Mouse (Mus musculus) hindbrain, embryonic 14.5 days (tissue): Measurements from ENCODE around the gene Olfr13. TPM values are rescaled to one million over a fixed set of nuclear protein-coding genes. Genes with fewer than 3 reads are reported as not detected.
"Not testable (repeated sequence)": the region's sequence is repeated elsewhere in the genome, so short reads cannot be mapped to it uniquely, and the experiment has no call there.

Experiments used
- ATAC-seq: fragments of 200-750 bp; cut with Nextera tagmentation; 2 replicates; pipeline ENCODE4 v1.8.0; 2017; ENCODE audit warnings: moderate number of reproducible peaks, mild to moderate bottlenecking, moderate TSS enrichment, moderate library complexity; ENCODE audit not compliant: low FRiP score
- DNase-seq: peaks from one replicate; pipeline ENCODE4 v3.0.0-alpha.2; 2015; ENCODE audit warnings: low spot score
- H3K27ac ChIP-seq: fragments of 300-500 bp; sonication (generic); 2 replicates; pipeline ENCODE4 v1.5.1; 2014; ENCODE audit warnings: mild to moderate bottlenecking, moderate library complexity
- H3K27me3 ChIP-seq: fragments of 300-500 bp; sonication (generic); 2 replicates; pipeline ENCODE4 v1.6.1; 2014; ENCODE audit warnings: mild to moderate bottlenecking, low read length, mixed read lengths; ENCODE audit not compliant: control insufficient read depth, insufficient read depth
- H3K36me3 ChIP-seq: fragments of 300-500 bp; sonication (generic); replicated peaks from 2 replicates; pipeline ENCODE4 v1.6.1; 2014; ENCODE audit not compliant: control insufficient read depth, insufficient read depth
- H3K4me1 ChIP-seq: fragments of 300-500 bp; sonication (generic); replicated peaks from 2 replicates; pipeline ENCODE4 v1.6.1; 2014; ENCODE audit warnings: antibody characterized with exemption, low read length, mixed read lengths; ENCODE audit not compliant: control insufficient read depth, insufficient read depth
- H3K4me2 ChIP-seq: fragments of 300-500 bp; sonication (generic); replicated peaks from 2 replicates; pipeline ENCODE4 v1.6.1; 2014; ENCODE audit warnings: mild to moderate bottlenecking, moderate library complexity
- H3K4me3 ChIP-seq: fragments of 300-500 bp; sonication (generic); replicated peaks from 2 replicates; pipeline ENCODE4 v1.5.1; 2014; ENCODE audit warnings: mild to moderate bottlenecking, low read length
- H3K9ac ChIP-seq: fragments of 300-500 bp; sonication (generic); 2 replicates; pipeline ENCODE4 v1.6.1; 2014
- H3K9me3 ChIP-seq: fragments of 300-500 bp; sonication (generic); 2 replicates; pipeline ENCODE4 v1.6.1; 2016; ENCODE audit warnings: low read length; ENCODE audit not compliant: control insufficient read depth
- WGBS: fragments of 180-500 bp; shearing (Covaris S2); extraction: QIAGEN DNeasy Blood & Tissue Kit; methylation state at CpG from one replicate; pipeline ENCODE4 v1.1.7; 2014; 5-methylcytosine and 5-hydroxymethylcytosine counted together
- polyA plus RNA-seq: library from polyadenylated mRNA; unstranded; fragments of >200 nt; fragmentation: Nextera tagmentation; extraction: Ambion mirVana; gene quantifications from 2 replicates; pipeline ENCODE4 v1.2.1, GENCODE M21; 2014

The Olfr13 gene
- polyA plus RNA-seq, 1 experiment from 2014 or later = not detected

GRCm38 (mm10) chr6:43198094-43198493, 26.2 kb downstream of the Olfr13 start:
- Histone ChIP-seq H3K4me3 (no peak overlapping the region), H3K27me3 (no peaks in the 10 kb centered on the region), H3K4me1 (no peaks in the 10 kb centered on the region), H3K36me3 (no peaks in the 10 kb centered on the region), H3K4me2 (no peak overlapping the region), H3K9me3 (no peaks in the 10 kb centered on the region), H3K27ac (no peak overlapping the region), H3K9ac (no peak overlapping the region)
- DNase-seq (no peak), ATAC-seq (no peak)
- WGBS = 83% methylated on average over 3 of the region's 3 CpGs

- no peaks in the 10 kb centered on the region for H3K9me3 ChIP-seq
- H3K4me1 ChIP-seq = no peaks in the 10 kb centered on the region
- H3K4me2 ChIP-seq = no peak overlapping the region
- no peaks in the 10 kb centered on the region for H3K36me3 ChIP-seq
- DNase-seq (no peak), ATAC-seq (no peak)
- H3K27ac ChIP-seq = no peak overlapping the region
- H3K27me3 ChIP-seq = no peaks in the 10 kb centered on the region
- H3K9ac ChIP-seq = no peak overlapping the region
- no peak overlapping the region for H3K4me3 ChIP-seq
Measured at GRCm38 (mm10) chr6:43202786-43203185, 30.8 kb downstream of the Olfr13 start.

GRCm38 (mm10) chr6:43205355-43205754, 33.4 kb downstream of the Olfr13 start:
- 26% methylated on average over 2 of the region's 2 CpGs for WGBS
- Histone ChIP-seq H3K27ac (no peak overlapping the region), H3K9me3 (no peaks in the 10 kb centered on the region), H3K27me3 (no peaks in the 10 kb centered on the region), H3K36me3 (no peaks in the 10 kb centered on the region), H3K4me2 (no peak overlapping the region), H3K4me1 (no peaks in the 10 kb centered on the region), H3K4me3 (no peak overlapping the region), H3K9ac (no peak overlapping the region)
- no peak for ATAC-seq
- DNase-seq = no peak

- H3K27me3 ChIP-seq, ATAC-seq, H3K4me1 ChIP-seq, H3K36me3 ChIP-seq, H3K9me3 ChIP-seq, H3K4me3 ChIP-seq, H3K4me2 ChIP-seq, H3K9ac ChIP-seq, DNase-seq, H3K27ac ChIP-seq: not testable (repeated sequence)
Measured at GRCm38 (mm10) chr6:43212873-43213272, 40.9 kb downstream of the Olfr13 start, which contains the start of gene Olfr434. Gene Olfr434, plus strand, starts transcription at chr6:43213021.

Other genes with a start within 250 kb of the Olfr13 start
- gene Olfr444, start 223.1 kb upstream of the Olfr13 start, polyA plus RNA-seq = not detected in 2 replicates
- not detected in 2 replicates for gene Olfr441, start 65.8 kb upstream of the Olfr13 start, polyA plus RNA-seq
- gene Olfr237-ps1, start 25.6 kb upstream of the Olfr13 start, polyA plus RNA-seq = not detected in 2 replicates
- gene Olfr437, start 8.9 kb upstream of the Olfr13 start, polyA plus RNA-seq = not detected in 2 replicates
- not detected in 2 replicates for gene Olfr435, start 25.0 kb downstream of the Olfr13 start, polyA plus RNA-seq
- gene Olfr434, start 40.9 kb downstream of the Olfr13 start, polyA plus RNA-seq = not detected in 2 replicates
- not detected in 2 replicates for gene Olfr47, start 59.4 kb downstream of the Olfr13 start, polyA plus RNA-seq
- gene Arhgef5, start 93.4 kb downstream of the Olfr13 start, polyA plus RNA-seq = 2.0 and 2.6 TPM in 2 replicates
- gene Nobox, start 137.4 kb downstream of the Olfr13 start, polyA plus RNA-seq = not detected in 2 replicates